Mouse (Mus musculus): Measurements from ENCODE around the gene Olfr1461. TPM values are rescaled to one million over a fixed set of nuclear protein-coding genes. Genes with fewer than 3 reads are reported as not detected.

Gene Olfr1461
- total RNA-seq (2015; ENCODE audit: low replicate concordance) (not detected in 2 replicates), total RNA-seq (2017; ENCODE audit: low replicate concordance) (not detected in 2 replicates)

- ATAC-seq (replicated peaks; ENCODE audit: low FRiP score, poor library complexity, severe bottlenecking), result no peak
These were observed at the start of gene Olfr1461 for GRCm38 (mm10) chr19:13162700-13163099. TSS of gene Olfr1461 (plus strand) at chr19:13163000.

GRCm38 (mm10) chr19:13149449-13149848, 13.4 kb upstream of the Olfr1461 start, which contains the start of gene Olfr1459:
TSS of gene Olfr1459 (minus strand) at chr19:13149549.
- no peak for ATAC-seq (replicated peaks; ENCODE audit: low FRiP score, poor library complexity, severe bottlenecking)

DNA sequence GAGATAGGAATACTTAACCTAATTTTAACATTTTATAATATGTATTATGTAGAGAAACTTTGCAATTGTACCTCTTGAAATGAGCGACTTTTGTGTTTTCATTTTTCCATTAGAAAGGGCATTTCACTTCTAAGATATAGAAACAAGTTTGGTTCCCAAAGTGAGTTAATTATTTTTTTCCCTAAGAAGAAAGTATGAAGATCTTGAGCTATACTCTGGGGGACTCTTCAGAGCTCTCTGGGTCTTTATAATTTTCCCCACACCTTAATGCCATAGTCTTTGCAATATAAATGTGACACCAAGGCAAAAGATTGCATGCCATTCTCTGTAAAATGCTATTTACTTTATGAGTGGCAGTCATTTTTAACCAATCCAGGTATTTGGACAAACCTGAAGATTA, 22.6 kb downstream of the Olfr1461 start, which contains the start of gene Olfr1462:
Gene Olfr1462, plus strand, starts transcription at position 301 of the 400 bp plus-strand sequence.
- no peak for ATAC-seq (replicated peaks; ENCODE audit: low FRiP score, poor library complexity, severe bottlenecking)

Other genes with a start within 250 kb of the Olfr1461 start
- not detected in 2 replicates for gene Olfr1448, start 238.6 kb upstream of the Olfr1461 start, total RNA-seq (2015; ENCODE audit: low replicate concordance)
- not detected in 2 replicates for gene Olfr1448, start 238.6 kb upstream of the Olfr1461 start, total RNA-seq (2017; ENCODE audit: low replicate concordance)
- gene Olfr1449, start 232.2 kb upstream of the Olfr1461 start, total RNA-seq (2015; ENCODE audit: low replicate concordance), result not detected in 2 replicates
- gene Olfr1449, start 232.2 kb upstream of the Olfr1461 start, total RNA-seq (2017; ENCODE audit: low replicate concordance), result not detected in 2 replicates
- gene Olfr1450, start 212.7 kb upstream of the Olfr1461 start, total RNA-seq (2015; ENCODE audit: low replicate concordance), result not detected in 2 replicates
- not detected in 2 replicates for gene Olfr1450, start 212.7 kb upstream of the Olfr1461 start, total RNA-seq (2017; ENCODE audit: low replicate concordance)
- gene Olfr1451, start 168.0 kb upstream of the Olfr1461 start, total RNA-seq (2015; ENCODE audit: low replicate concordance), result not detected in 2 replicates
- gene Olfr1451, start 168.0 kb upstream of the Olfr1461 start, total RNA-seq (2017; ENCODE audit: low replicate concordance), result not detected in 2 replicates
- not detected in 2 replicates for gene Olfr1453, start 134.7 kb upstream of the Olfr1461 start, total RNA-seq (2015; ENCODE audit: low replicate concordance)
- not detected in 2 replicates for gene Olfr1453, start 134.7 kb upstream of the Olfr1461 start, total RNA-seq (2017; ENCODE audit: low replicate concordance)
- not detected in 2 replicates for gene Olfr1454, start 102.4 kb upstream of the Olfr1461 start, total RNA-seq (2015; ENCODE audit: low replicate concordance)
- gene Olfr1454, start 102.4 kb upstream of the Olfr1461 start, total RNA-seq (2017; ENCODE audit: low replicate concordance), result not detected in 2 replicates
- not detected in 2 replicates for gene Olfr1457, start 65.1 kb upstream of the Olfr1461 start, total RNA-seq (2015; ENCODE audit: low replicate concordance)
- not detected in 2 replicates for gene Olfr1457, start 65.1 kb upstream of the Olfr1461 start, total RNA-seq (2017; ENCODE audit: low replicate concordance)
- gene Olfr1458, start 56.2 kb upstream of the Olfr1461 start, total RNA-seq (2015; ENCODE audit: low replicate concordance), result not detected in 2 replicates
- not detected in 2 replicates for gene Olfr1458, start 56.2 kb upstream of the Olfr1461 start, total RNA-seq (2017; ENCODE audit: low replicate concordance)
- gene Olfr1459, start 13.5 kb upstream of the Olfr1461 start, total RNA-seq (2015; ENCODE audit: low replicate concordance), result not detected in 2 replicates
- gene Olfr1459, start 13.5 kb upstream of the Olfr1461 start, total RNA-seq (2017; ENCODE audit: low replicate concordance), result not detected in 2 replicates
- not detected in 2 replicates for gene Olfr1462, start 22.7 kb downstream of the Olfr1461 start, total RNA-seq (2015; ENCODE audit: low replicate concordance)
- gene Olfr1462, start 22.7 kb downstream of the Olfr1461 start, total RNA-seq (2017; ENCODE audit: low replicate concordance), result not detected in 2 replicates
- gene Olfr1463, start 68.3 kb downstream of the Olfr1461 start, total RNA-seq (2015; ENCODE audit: low replicate concordance), result not detected in 2 replicates
- not detected in 2 replicates for gene Olfr1463, start 68.3 kb downstream of the Olfr1461 start, total RNA-seq (2017; ENCODE audit: low replicate concordance)
- not detected in 2 replicates for gene Olfr1465, start 152.5 kb downstream of the Olfr1461 start, total RNA-seq (2015; ENCODE audit: low replicate concordance)
- not detected in 2 replicates for gene Olfr1465, start 152.5 kb downstream of the Olfr1461 start, total RNA-seq (2017; ENCODE audit: low replicate concordance)
- not detected in 2 replicates for gene Olfr1466, start 175.9 kb downstream of the Olfr1461 start, total RNA-seq (2015; ENCODE audit: low replicate concordance)
- not detected in 2 replicates for gene Olfr1466, start 175.9 kb downstream of the Olfr1461 start, total RNA-seq (2017; ENCODE audit: low replicate concordance)
- gene Olfr1467, start 199.2 kb downstream of the Olfr1461 start, total RNA-seq (2015; ENCODE audit: low replicate concordance), result not detected in 2 replicates
- not detected in 2 replicates for gene Olfr1467, start 199.2 kb downstream of the Olfr1461 start, total RNA-seq (2017; ENCODE audit: low replicate concordance)
- not detected in 2 replicates for gene Olfr1469, start 244.8 kb downstream of the Olfr1461 start, total RNA-seq (2015; ENCODE audit: low replicate concordance)
- not detected in 2 replicates for gene Olfr1469, start 244.8 kb downstream of the Olfr1461 start, total RNA-seq (2017; ENCODE audit: low replicate concordance)